Mouse (Mus musculus): Measurements from ENCODE around the gene Ptp4a2. TPM values are rescaled to one million over a fixed set of nuclear protein-coding genes. Genes with fewer than 3 reads are reported as not detected.

Gene Ptp4a2
- polyA plus RNA-seq, 1 experiment from 2014 or later = 336 TPM

- Histone ChIP-seq H3K4me1 (peaks cover 4% of the 10 kb centered on the region; the same call in 1 of the 2 replicates), H3K9ac (no peak overlapping the region), H3K9me3 (no peaks in the 10 kb centered on the region), H3K27ac (no peak overlapping the region), H3K4me2 (replicated peaks) (no peak overlapping the region), H3K4me3 (no peak overlapping the region), H3K36me3 (no peaks in the 10 kb centered on the region), H3K27me3 (replicated peaks) (no peaks in the 10 kb centered on the region)
- no peak for ATAC-seq (ENCODE audit: low FRiP score, low read depth)
- 78% methylated on average over 1 of the region's 1 CpGs for WGBS
Observed at GRCm38 (mm10) chr4:129829799-129830198, 18.8 kb downstream of the Ptp4a2 start.

GRCm38 (mm10) chr4:129830343-129830944 is 19.4 kb downstream of the Ptp4a2 start:
- Histone ChIP-seq H3K4me3 (no peak overlapping the region), H3K27ac (no peak overlapping the region), H3K4me1 (peaks cover 4% of the 10 kb centered on the region; the same call in 1 of the 2 replicates), H3K27me3 (replicated peaks) (no peaks in the 10 kb centered on the region), H3K36me3 (no peaks in the 10 kb centered on the region), H3K9ac (no peak overlapping the region), H3K4me2 (replicated peaks) (no peak overlapping the region), H3K9me3 (no peaks in the 10 kb centered on the region)
- WGBS = 95% methylated on average over 8 of the region's 8 CpGs
- no peak for ATAC-seq (ENCODE audit: low FRiP score, low read depth)

GRCm38 (mm10) chr4:129834581-129834980 is 23.6 kb downstream of the Ptp4a2 start:
- Histone ChIP-seq H3K4me1 (no peaks in the 10 kb centered on the region), H3K27me3 (replicated peaks) (no peaks in the 10 kb centered on the region), H3K9ac (no peak overlapping the region), H3K9me3 (no peaks in the 10 kb centered on the region), H3K4me2 (replicated peaks) (no peak overlapping the region), H3K27ac (no peak overlapping the region), H3K4me3 (no peak overlapping the region), H3K36me3 (no peaks in the 10 kb centered on the region)
- WGBS = 81% methylated on average over 6 of the region's 6 CpGs
- no peak for ATAC-seq (ENCODE audit: low FRiP score, low read depth)

- Histone ChIP-seq H3K4me1 (no peaks in the 10 kb centered on the region), H3K27ac (no peak overlapping the region), H3K27me3 (replicated peaks) (no peaks in the 10 kb centered on the region), H3K4me2 (replicated peaks) (no peak overlapping the region), H3K9ac (no peak overlapping the region), H3K9me3 (no peaks in the 10 kb centered on the region), H3K4me3 (no peak overlapping the region), H3K36me3 (peaks cover 3% of the 10 kb centered on the region; the same call in 1 of the 2 replicates)
- no peak for ATAC-seq (ENCODE audit: low FRiP score, low read depth)
- WGBS = 96% methylated on average over 7 of the region's 7 CpGs
Observed at GRCm38 (mm10) chr4:129835296-129835695, 24.3 kb downstream of the Ptp4a2 start.

- Histone ChIP-seq H3K4me1 (no peaks in the 10 kb centered on the region), H3K4me3 (no peak overlapping the region)
- WGBS = 94% methylated on average over 7 of the region's 7 CpGs
Observed at GRCm38 (mm10) chr4:129839866-129840555, 29.0 kb downstream of the Ptp4a2 start.

GRCm38 (mm10) chr4:129846823-129847222 is 35.8 kb downstream of the Ptp4a2 start:
- no peak for ATAC-seq (ENCODE audit: low FRiP score, low read depth)
- H3K4me3 ChIP-seq = no peak overlapping the region
- no peaks in the 10 kb centered on the region for H3K4me1 ChIP-seq
- H3K4me2 ChIP-seq (replicated peaks) = no peak overlapping the region
- H3K9me3 ChIP-seq = no peaks in the 10 kb centered on the region
- H3K27me3 ChIP-seq (replicated peaks) = no peaks in the 10 kb centered on the region
- H3K36me3 ChIP-seq = peaks cover 54% of the 10 kb centered on the region
- H3K27ac ChIP-seq = no peak overlapping the region
- H3K9ac ChIP-seq = no peak overlapping the region
- WGBS = 91% methylated on average over 9 of the region's 9 CpGs

More at GRCm38 (mm10) chr4:129839866-129840555, 29.0 kb downstream of the Ptp4a2 start:
- Histone ChIP-seq H3K4me2 (replicated peaks) (no peak overlapping the region), H3K36me3 (peaks cover 28% of the 10 kb centered on the region), H3K27me3 (replicated peaks) (no peaks in the 10 kb centered on the region), H3K27ac (no peak overlapping the region), H3K9ac (no peak overlapping the region), H3K9me3 (no peaks in the 10 kb centered on the region)
- ATAC-seq (ENCODE audit: low FRiP score, low read depth) = no peak

GRCm38 (mm10) chr4:129850491-129850890 is 39.5 kb downstream of the Ptp4a2 start:
- ATAC-seq (ENCODE audit: low FRiP score, low read depth) = no peak
- Histone ChIP-seq H3K9me3 (no peaks in the 10 kb centered on the region), H3K27me3 (replicated peaks) (no peaks in the 10 kb centered on the region), H3K9ac (no peak overlapping the region), H3K36me3 (peaks cover 40% of the 10 kb centered on the region), H3K27ac (no peak overlapping the region), H3K4me1 (no peaks in the 10 kb centered on the region), H3K4me2 (replicated peaks) (no peak overlapping the region), H3K4me3 (no peak overlapping the region)
- WGBS = 77% methylated on average over 2 of the region's 2 CpGs

GRCm38 (mm10) chr4:129851861-129852260 is 40.8 kb downstream of the Ptp4a2 start:
- no peak for ATAC-seq (ENCODE audit: low FRiP score, low read depth)
- H3K9me3 ChIP-seq = no peaks in the 10 kb centered on the region
- no peak overlapping the region for H3K9ac ChIP-seq
- no peak overlapping the region for H3K4me2 ChIP-seq (replicated peaks)
- 92% methylated on average over 3 of the region's 3 CpGs for WGBS
- H3K27ac ChIP-seq = no peak overlapping the region
- no peak overlapping the region for H3K4me3 ChIP-seq
- H3K27me3 ChIP-seq (replicated peaks) = no peaks in the 10 kb centered on the region
- H3K4me1 ChIP-seq = no peaks in the 10 kb centered on the region
- peaks cover 30% of the 10 kb centered on the region for H3K36me3 ChIP-seq

- Histone ChIP-seq H3K4me3 (no peak overlapping the region), H3K9me3 (no peaks in the 10 kb centered on the region), H3K27me3 (replicated peaks) (no peaks in the 10 kb centered on the region), H3K27ac (no peak overlapping the region), H3K36me3 (peaks cover 23% of the 10 kb centered on the region), H3K4me1 (no peaks in the 10 kb centered on the region), H3K9ac (no peak overlapping the region), H3K4me2 (replicated peaks) (no peak overlapping the region)
- ATAC-seq (ENCODE audit: low FRiP score, low read depth) = no peak
- WGBS = 62% methylated on average over 2 of the region's 2 CpGs
Observed at GRCm38 (mm10) chr4:129853053-129853452, 42.0 kb downstream of the Ptp4a2 start.

- no peak for ATAC-seq (ENCODE audit: low FRiP score, low read depth)
- H3K4me1 ChIP-seq = no peaks in the 10 kb centered on the region
- H3K36me3 ChIP-seq = peaks cover 17% of the 10 kb centered on the region; the same call in 1 of the 2 replicates
- no peaks in the 10 kb centered on the region for H3K9me3 ChIP-seq
- H3K4me2 ChIP-seq (replicated peaks) = no peak overlapping the region
- no peaks in the 10 kb centered on the region for H3K27me3 ChIP-seq (replicated peaks)
- WGBS = 95% methylated on average over 3 of the region's 3 CpGs
- H3K9ac ChIP-seq = no peak overlapping the region
- H3K27ac ChIP-seq = no peak overlapping the region
- no peak overlapping the region for H3K4me3 ChIP-seq
Observed at GRCm38 (mm10) chr4:129853996-129854395, 43.0 kb downstream of the Ptp4a2 start.

GRCm38 (mm10) chr4:129854615-129855014 is 43.6 kb downstream of the Ptp4a2 start:
- ATAC-seq (ENCODE audit: low FRiP score, low read depth) = no peak
- Histone ChIP-seq H3K9ac (no peak overlapping the region), H3K36me3 (peaks cover 15% of the 10 kb centered on the region; the same call in 1 of the 2 replicates), H3K4me3 (no peak overlapping the region), H3K4me1 (no peaks in the 10 kb centered on the region), H3K27ac (no peak overlapping the region), H3K4me2 (replicated peaks) (no peak overlapping the region), H3K27me3 (replicated peaks) (no peaks in the 10 kb centered on the region), H3K9me3 (no peaks in the 10 kb centered on the region)
- WGBS = 94% methylated on average over 3 of the region's 3 CpGs

GRCm38 (mm10) chr4:129855051-129855970 is 44.3 kb downstream of the Ptp4a2 start:
- H3K4me1 ChIP-seq = no peaks in the 10 kb centered on the region
- no peak for ATAC-seq (ENCODE audit: low FRiP score, low read depth)
- 79% methylated on average over 16 of the region's 16 CpGs for WGBS
- no peak overlapping the region for H3K4me2 ChIP-seq (replicated peaks)
- no peak overlapping the region for H3K9ac ChIP-seq
- H3K4me3 ChIP-seq = no peak overlapping the region
- H3K27me3 ChIP-seq (replicated peaks) = no peaks in the 10 kb centered on the region
- H3K9me3 ChIP-seq = no peaks in the 10 kb centered on the region
- peaks cover 15% of the 10 kb centered on the region; the same call in 1 of the 2 replicates for H3K36me3 ChIP-seq
- H3K27ac ChIP-seq = no peak overlapping the region
